Mouse (Mus musculus) bone marrow macrophage, adult 2 months (primary cell): ENCODE measurements around the gene Smarca5. TPM values are rescaled to one million over a fixed set of nuclear protein-coding genes. Genes with fewer than 3 reads are reported as not detected.

Experiments
- H3K27ac ChIP-seq: 2 replicates; pipeline ENCODE4 v1.5.1; 2012; ENCODE audit warnings: low read depth, low read length; ENCODE audit not compliant: insufficient read depth
- H3K4me1 ChIP-seq: 2 replicates; pipeline ENCODE4 v1.6.1; 2012; ENCODE audit warnings: low read length; ENCODE audit not compliant: control insufficient read depth, insufficient read depth
- H3K4me3 ChIP-seq: 2 replicates; pipeline ENCODE4 v1.5.1; 2012; ENCODE audit warnings: mild to moderate bottlenecking, low read length, moderate library complexity; ENCODE audit not compliant: insufficient read depth
- CTCF ChIP-seq: IDR thresholded peaks from 2 replicates; pipeline ENCODE4 v1.5.1; 2012; ENCODE audit warnings: low read depth, mild to moderate bottlenecking, low read length, moderate library complexity
- POLR2A ChIP-seq: IDR thresholded peaks from 2 replicates; pipeline ENCODE4 v1.6.1; 2012; ENCODE audit warnings: mild to moderate bottlenecking, low read depth, low read length, borderline replicate concordance
- polyA plus RNA-seq: library from polyadenylated mRNA; stranded (reverse); fragments of >200 nt; gene quantifications from 2 replicates; pipeline ENCODE4 v1.2.4, GENCODE M21; 2012; ENCODE audit not compliant: missing spikeins, insufficient read depth, insufficient read length

The Smarca5 gene
- polyA plus RNA-seq: 31.6 and 36.6 TPM in 2 replicates

GRCm38 (mm10) chr8:80739155-80739924 lies at the start of gene Smarca5:
Smarca5 (minus strand) TSS chr8:80739497.
- Histone ChIP-seq H3K4me3 (peak within 1 kb of the TSS; percentile 99), H3K27ac (peak within 1 kb of the TSS; percentile 88), H3K4me1 (peaks cover 15% of the 10 kb centered on the region)

GRCm38 (mm10) chr8:80784559-80784958 lies 45.3 kb upstream of the Smarca5 start:
- TF ChIP-seq POLR2A: no peak
- TF ChIP-seq CTCF: no peak
- Histone ChIP-seq H3K4me3 (no peak overlapping the region), H3K27ac (no peak overlapping the region), H3K4me1 (no peaks in the 10 kb centered on the region)

- TF ChIP-seq CTCF: no peak
- TF ChIP-seq POLR2A: no peak
- no peak overlapping the region for H3K27ac ChIP-seq
- no peaks in the 10 kb centered on the region for H3K4me1 ChIP-seq
- no peak overlapping the region for H3K4me3 ChIP-seq
These were observed 44.0 kb upstream of the Smarca5 start for GRCm38 (mm10) chr8:80783271-80783670.

GRCm38 (mm10) chr8:80781338-80781737 lies 42.0 kb upstream of the Smarca5 start:
- Histone ChIP-seq H3K4me3 (no peak overlapping the region), H3K4me1 (no peaks in the 10 kb centered on the region), H3K27ac (no peak overlapping the region)
- TF ChIP-seq CTCF: no peak
- no peak for TF ChIP-seq POLR2A

GRCm38 (mm10) chr8:80780271-80780670 lies 41.0 kb upstream of the Smarca5 start:
- Histone ChIP-seq H3K4me1 (no peaks in the 10 kb centered on the region), H3K4me3 (no peak overlapping the region), H3K27ac (no peak overlapping the region)
- no peak for TF ChIP-seq CTCF
- TF ChIP-seq POLR2A: no peak

GRCm38 (mm10) chr8:80776436-80776835 lies 37.1 kb upstream of the Smarca5 start:
- H3K4me1 ChIP-seq: no peaks in the 10 kb centered on the region
- TF ChIP-seq CTCF (no peak), POLR2A (no peak)

GRCm38 (mm10) chr8:80772732-80773460 lies 33.6 kb upstream of the Smarca5 start:
- no peak overlapping the region for H3K27ac ChIP-seq
- no peak overlapping the region for H3K4me3 ChIP-seq
- TF ChIP-seq CTCF (no peak), POLR2A (no peak)
- H3K4me1 ChIP-seq: no peaks in the 10 kb centered on the region

More at GRCm38 (mm10) chr8:80776436-80776835, 37.1 kb upstream of the Smarca5 start:
- Histone ChIP-seq H3K4me3 (no peak overlapping the region), H3K27ac (no peak overlapping the region)

GRCm38 (mm10) chr8:80768451-80768850 lies 29.2 kb upstream of the Smarca5 start:
- no peak overlapping the region for H3K4me3 ChIP-seq
- TF ChIP-seq POLR2A: no peak
- TF ChIP-seq CTCF: no peak
- H3K4me1 ChIP-seq: no peaks in the 10 kb centered on the region
- no peak overlapping the region for H3K27ac ChIP-seq

- no peak for TF ChIP-seq POLR2A
- TF ChIP-seq CTCF: peak; percentile 64; the same call in 1 of the 2 replicates
- H3K4me3 ChIP-seq: no peak overlapping the region
- H3K4me1 ChIP-seq: peaks cover 5% of the 10 kb centered on the region; the same call in 1 of the 2 replicates
- no peak overlapping the region for H3K27ac ChIP-seq
These were observed 13.9 kb upstream of the Smarca5 start for GRCm38 (mm10) chr8:80753017-80753715.
